Mouse (Mus musculus): ENCODE measurements around the gene Nap1l2.
"Not testable (repeated sequence)": the region's sequence is repeated elsewhere in the genome, so short reads cannot be mapped to it uniquely, and the experiment has no call there.

Gene Nap1l2

DNA sequence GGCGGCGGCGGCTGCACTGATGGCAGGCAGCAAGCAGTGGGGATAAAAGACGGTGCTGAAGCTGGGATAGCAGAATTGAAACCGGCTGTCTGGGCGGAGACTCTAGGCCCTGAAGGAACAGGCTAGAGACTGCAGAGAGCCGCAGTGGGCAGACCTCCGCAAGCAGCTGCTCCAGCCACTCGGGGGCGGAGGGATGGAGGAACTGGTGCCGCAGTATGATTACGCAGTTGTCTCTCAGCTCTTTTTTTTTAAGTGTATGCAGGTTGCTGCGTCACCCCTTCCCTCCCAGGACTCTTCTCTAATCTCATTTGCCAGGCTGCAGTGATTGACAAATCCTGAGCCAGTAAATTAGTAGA is at the start of gene Nap1l2:
Gene Nap1l2 (minus strand): TSS at position 210 of the 356 bp plus-strand sequence.
- DNase-seq (ENCODE audit: low spot score): peak; percentile 39

GRCm38 (mm10) chrX:103215251-103215650 is 28.8 kb upstream of the Nap1l2 start:
- no peak for DNase-seq (ENCODE audit: low spot score)

DNA sequence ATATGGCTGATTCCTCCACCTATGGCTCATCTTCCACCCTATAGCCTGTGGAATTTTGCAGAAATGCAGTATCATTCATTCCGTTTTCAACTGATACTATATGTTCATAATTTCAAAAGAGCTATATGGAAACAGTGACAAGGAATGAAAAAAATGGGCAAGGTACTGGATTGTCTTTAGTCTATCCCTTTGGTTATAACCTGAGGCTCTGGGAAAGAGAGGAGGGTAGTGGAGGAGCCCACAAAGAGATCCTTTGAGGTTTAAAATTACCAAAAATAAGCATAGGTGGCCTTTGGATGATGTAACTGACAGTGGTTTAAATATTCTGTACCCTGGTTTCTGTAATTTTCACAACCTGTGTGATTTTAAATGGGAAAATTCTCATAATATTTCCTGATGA is 389 bp upstream of the Nap1l2 start:
- no peak for DNase-seq (ENCODE audit: low spot score)

DNA sequence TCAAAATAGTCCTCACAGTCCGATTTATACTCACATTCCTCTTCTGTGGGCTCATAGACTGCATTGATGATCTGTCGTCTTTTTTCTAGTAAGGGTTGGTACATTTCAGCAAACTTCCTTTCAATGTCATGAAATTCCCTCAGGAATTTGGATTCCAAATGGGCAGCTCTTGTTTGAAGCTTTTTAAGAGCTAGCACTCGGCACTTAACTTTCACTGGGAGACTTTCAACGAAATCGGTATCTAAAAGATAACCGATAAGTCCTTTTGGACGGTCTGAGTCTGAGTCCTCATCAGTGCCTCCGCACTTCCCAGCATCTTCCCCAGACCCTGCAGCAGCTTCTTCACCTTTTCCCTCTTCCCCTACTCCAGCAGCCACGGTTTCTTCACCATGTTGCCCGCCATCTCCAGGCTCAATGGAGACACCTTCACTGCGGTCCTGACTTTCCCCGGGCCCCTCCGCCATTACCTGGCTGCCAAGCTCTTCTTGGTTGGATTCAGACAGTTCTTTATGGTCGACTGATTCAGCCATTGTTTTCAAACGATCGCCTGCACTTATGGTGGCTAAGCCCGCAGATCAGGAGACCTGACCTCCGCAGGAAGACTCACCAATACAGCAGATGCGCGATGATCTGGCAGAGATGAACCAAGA is 534 bp downstream of the Nap1l2 start:
- peak; percentile 5 for DNase-seq (ENCODE audit: low spot score)

GRCm38 (mm10) chrX:103183536-103183935 is 2.9 kb downstream of the Nap1l2 start:
- no peak for DNase-seq (ENCODE audit: low spot score)

DNA sequence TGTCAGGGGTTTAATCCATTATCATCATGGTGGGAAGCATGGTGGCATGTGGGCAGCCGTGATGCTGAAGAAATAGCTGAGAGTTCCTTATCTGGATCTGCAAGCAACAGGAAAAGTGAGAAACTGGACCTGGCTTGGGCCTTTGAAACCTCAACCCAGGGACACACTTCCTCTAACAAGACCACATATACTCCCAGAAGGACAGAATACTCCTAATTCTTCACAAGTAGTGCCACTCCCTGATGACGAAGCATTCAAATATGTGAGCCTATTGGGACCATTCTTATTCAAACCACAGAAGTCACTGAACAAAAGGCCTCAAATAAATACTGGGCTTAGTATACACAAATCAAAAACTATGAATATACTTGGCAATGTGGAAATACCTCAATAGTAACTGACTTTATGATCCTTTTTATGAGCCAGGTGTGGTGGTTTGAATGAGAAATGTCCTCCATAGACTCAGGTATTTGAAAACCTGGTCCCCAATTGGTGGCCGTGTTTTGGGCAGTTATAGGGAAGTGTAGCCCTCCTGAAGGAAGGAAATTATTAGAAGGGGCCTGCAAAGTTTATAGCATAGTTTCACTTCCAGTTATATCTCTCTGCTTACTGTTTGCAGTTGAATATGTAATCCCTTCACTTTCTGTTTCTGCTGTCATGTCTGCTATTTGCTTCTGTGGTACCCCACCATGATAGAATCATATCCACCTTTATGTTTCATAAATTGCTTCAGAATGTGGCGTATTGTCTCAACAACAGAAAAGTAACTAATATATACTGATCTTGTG is 6.5 kb downstream of the Nap1l2 start:
- DNase-seq (ENCODE audit: low spot score): no peak

DNA sequence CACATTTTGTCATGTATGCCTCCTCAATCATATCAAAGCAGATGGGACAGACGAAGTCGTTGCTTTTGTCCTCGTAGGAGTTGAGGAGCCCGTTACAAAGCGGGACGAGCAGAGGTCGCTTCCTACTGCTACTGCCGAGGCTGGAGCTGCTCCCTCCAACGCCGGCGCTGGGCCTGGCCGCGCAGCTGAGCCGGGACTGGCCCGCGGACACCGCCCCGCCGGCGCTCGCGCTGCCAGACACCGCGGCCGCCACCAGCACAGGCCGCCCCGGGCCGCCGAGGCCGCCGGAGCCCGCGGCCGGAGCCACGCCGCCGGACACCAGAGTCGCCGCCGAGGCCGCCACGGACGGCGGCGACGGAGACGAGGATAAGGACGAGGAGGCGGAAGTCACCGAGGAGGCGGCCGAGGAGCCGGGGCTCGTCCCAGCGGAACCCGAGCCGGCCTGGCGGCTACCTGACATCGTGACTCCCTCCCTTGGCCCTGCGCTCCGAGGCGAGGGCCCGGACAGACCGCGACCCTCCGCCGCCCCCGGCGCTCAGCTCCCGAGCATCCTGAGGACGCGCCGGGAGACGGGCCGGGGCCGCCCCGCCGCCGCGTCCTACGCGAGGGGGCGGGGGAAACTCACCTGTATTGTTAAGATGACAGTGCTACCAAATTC is 21.4 kb downstream of the Nap1l2 start:
- DNase-seq (ENCODE audit: low spot score): not testable (repeated sequence)

DNA sequence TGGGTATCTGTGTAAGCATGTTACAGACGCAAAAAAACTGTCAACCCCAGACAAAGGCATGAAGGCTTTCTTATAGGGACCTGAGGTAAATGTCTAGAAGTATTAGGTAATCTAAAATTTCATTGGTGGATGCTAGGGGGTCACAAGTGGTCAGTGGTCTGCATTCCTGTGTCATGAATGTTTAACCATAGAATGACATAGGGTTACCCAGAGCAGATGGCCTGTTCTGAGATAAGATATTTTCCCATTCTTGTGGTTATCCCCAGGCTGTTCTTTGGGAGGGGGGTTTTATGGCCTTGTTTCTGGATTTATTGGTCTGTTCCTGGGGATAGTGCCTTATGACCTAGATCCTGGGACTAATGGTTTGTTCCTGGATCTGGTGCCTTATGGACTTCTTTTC is 30.3 kb downstream of the Nap1l2 start:
- DNase-seq (ENCODE audit: low spot score): no peak

- no peak for DNase-seq (ENCODE audit: low spot score)
Measured at GRCm38 (mm10) chrX:103138549-103138948, 47.9 kb downstream of the Nap1l2 start.
